Mouse (Mus musculus): ENCODE data around the gene Xpnpep1.

Xpnpep1 gene

DNA sequence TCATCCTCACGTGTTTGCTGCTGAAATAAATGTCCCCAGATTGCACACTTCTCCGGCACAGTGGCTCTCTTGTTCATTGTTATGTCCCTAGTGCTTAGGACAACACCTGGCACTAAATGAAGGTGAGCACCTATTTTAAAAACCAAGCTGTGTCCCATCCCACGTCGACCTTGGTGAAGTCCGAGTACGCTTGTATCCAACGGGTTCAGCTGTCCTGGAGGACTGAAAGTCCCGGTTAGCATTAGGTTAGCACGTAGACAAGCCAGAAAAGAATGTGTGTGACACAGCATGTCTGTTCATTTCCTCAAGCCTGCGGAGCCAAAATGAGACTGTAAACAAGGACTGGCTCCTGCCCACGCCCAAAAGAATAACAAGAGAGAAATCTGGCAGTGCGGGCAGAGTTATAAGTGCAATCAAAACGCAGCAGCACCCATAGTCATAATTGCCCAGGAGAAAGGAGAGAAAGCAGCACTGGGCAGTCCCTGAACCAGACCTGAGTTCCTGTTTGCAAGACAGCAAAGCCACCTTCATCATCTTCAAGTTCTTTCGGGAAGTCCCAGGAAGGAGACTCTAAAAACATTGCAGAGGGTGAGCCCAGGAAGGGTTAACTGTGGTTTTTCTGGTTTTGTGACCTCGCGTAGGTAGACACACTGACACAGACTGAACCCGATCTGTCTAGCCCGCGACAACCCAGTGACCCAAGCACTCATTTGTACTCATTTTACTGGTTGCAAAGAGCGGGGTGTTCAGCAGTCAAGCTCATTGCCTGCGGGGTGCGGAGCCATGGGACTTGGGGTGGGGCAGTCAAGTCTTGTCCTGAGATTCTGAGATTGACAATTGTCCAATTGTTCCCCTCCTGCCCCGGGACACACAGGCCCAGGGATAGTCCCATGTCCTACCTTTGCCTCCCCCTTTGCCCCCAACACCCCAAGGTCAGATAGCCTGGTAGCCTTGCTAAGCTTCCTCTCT is at the start of gene Xpnpep1:
Gene Xpnpep1, minus strand, starts transcription at position 51 of the 969 bp plus-strand sequence.
- DNase-seq (ENCODE audit: inconsistent age in 2 of 2, low spot score in 1 of 2) = peak in 1 of 2 experiments; percentile 36

DNA sequence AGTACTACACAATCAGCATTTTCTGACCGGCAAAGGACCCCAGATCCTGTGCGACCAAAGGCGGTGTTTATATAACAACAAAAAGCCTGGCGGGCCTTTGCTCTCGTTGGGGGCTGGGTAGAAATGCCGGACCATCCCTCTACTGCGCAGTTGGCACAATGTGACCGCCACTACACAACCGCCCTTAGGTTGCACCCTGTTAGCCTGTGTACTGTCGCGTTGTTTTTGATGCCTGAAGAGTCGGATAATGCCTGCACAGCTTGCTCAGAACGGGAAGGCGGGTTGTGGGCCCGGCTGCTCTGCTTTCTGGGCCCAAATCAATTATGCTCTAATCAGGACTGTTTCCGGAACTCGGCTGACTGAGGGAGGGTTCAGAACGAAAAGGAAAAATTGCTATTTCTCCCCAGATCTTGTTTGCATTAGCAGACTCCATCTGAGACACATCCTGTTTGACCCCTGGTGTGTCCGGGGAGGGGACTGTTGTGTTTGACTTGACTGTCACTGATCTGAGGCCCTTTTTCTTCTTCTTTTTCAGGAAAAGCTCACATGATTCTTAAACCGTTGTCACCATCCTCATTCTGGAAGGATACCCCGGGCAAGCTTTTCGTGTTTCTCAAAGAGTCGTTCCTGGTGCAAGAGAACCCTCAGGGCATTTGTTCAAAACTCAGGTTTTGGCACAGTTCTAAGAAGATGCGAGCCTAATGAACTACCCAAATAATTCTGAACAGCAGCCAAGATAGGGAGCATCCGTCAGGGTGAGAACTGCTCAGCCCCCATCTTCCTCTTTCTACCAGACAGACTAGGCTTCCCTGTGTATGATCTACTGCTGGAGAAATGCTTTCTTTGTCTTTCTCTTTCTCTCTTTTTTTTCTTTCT is 47.5 kb upstream of the Xpnpep1 start:
- DNase-seq (ENCODE audit: inconsistent age in 2 of 2, low spot score in 1 of 2) = peak in 1 of 2 experiments; percentile 53

DNA sequence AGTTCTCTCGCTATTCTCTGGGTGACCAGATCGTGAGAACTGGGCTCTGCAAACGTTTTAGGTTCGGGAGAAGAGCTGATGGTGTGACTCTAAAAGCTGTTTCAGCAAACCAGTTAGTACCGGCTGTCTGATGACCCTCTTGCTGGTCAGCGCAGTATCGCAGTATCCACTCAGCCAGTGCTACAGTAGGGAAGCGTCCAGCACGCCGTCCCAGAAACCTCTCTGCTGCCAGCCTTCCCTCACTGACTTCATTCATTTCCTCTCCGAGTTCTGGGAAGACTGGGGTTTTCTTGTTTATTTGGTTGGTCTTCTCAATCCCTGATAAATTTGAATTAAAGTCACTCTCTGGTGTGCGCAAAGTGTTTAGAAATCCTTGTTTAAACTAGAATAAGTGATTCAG is 46.8 kb upstream of the Xpnpep1 start:
- peak in 1 of 2 experiments; percentile 42 for DNase-seq (ENCODE audit: inconsistent age in 2 of 2, low spot score in 1 of 2)

DNA sequence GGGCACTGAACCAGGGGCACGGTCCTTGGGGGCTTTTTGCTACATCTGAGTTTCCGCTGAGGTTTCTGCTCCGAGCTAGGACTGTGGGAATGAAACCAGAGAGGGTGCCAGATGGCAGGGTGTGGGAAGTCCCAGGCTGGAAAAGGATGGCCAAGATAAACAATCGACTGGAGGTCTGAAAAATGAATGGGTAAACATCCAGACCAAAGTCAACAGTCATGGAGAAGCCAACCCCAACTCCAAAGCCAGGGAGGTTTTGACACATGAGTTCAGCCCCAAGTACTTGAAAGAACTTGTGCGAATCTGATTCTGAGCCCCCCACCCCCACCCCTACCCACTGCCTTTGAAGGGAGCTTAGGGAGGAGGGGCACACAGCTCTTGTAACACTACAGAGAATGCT is 44.7 kb upstream of the Xpnpep1 start:
- peak in 1 of 2 experiments; percentile 56 for DNase-seq (ENCODE audit: inconsistent age in 2 of 2, low spot score in 1 of 2)

DNA sequence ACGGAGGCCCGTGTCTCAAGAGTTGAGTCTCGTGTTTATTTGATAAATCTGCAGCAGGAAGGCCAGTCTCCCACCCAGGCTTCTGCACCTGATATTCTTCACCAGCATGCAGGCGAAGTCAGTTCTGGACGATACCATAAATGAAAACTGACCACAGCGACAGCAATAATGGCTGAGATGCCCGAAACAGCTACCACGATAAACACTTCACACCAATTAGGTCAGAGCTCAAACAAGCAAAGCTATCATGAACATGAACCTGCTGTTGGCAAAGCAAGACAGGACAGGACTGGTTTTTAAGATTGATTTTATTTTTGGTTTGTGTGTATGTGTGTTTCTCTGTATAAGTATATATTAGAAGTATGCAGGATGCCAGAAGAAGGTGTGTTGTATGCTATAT is 42.8 kb upstream of the Xpnpep1 start:
- DNase-seq (ENCODE audit: inconsistent age in 2 of 2, low spot score in 1 of 2) = no peak

DNA sequence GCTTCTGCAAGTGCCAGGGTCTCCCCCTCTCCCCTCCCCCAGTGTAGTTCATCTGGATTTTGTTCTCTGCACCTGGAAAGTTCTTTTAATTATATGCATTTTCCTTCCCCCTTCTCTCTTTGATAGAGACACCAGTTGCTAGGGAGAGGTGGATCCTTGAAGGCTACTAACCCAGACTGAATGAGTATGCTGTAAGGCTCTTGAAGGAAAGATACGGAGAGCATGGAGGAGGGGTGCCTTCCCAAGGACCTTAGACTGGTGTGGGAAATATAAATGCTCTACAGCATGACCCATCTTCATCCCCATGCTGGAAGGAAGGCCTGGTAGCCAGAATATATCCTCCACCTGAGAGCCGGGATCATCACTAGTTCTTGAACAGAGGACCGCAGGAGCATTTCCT is 41.3 kb upstream of the Xpnpep1 start:
- no peak for DNase-seq (ENCODE audit: inconsistent age in 2 of 2, low spot score in 1 of 2)

DNA sequence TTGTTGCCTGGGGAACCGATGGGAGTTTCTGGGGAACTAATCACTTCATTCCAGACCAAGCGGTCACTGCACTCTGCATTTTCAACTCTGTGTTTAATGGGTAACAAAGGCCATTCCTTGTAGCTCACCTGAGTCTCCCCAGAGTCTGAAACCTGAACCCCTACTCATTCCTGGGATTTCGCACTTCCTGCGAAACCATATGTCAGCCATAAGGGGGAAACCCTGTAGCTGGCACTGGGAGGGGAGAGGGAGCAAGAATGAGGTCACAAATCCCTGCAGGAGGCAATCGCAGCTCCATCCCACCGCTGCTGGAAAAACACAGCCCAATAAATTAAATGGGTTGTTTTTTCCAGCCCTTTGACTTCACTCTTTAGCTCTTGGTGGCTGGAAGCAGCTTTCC is 40.9 kb upstream of the Xpnpep1 start:
- no peak for DNase-seq (ENCODE audit: inconsistent age in 2 of 2, low spot score in 1 of 2)

DNA sequence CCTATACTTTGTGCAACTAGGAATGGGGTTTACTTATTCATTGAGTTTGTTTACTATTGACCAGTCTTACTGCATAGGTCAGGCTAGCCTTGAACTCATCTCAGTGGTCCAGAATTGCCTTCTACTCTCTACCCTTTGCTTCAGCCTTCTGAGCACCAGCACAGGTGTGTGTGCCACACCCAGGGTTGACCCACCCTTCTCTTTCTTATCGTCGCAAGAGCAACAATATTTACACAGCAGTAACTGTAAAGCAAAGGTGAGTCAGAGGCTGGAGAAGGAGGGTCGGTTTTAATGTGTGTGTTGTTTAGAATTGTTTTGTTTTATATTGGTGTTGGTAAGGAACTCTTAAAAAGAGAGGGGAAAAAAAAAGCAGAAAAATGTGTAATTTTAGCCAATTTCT is 40.5 kb upstream of the Xpnpep1 start:
- no peak for DNase-seq (ENCODE audit: inconsistent age in 2 of 2, low spot score in 1 of 2)

DNA sequence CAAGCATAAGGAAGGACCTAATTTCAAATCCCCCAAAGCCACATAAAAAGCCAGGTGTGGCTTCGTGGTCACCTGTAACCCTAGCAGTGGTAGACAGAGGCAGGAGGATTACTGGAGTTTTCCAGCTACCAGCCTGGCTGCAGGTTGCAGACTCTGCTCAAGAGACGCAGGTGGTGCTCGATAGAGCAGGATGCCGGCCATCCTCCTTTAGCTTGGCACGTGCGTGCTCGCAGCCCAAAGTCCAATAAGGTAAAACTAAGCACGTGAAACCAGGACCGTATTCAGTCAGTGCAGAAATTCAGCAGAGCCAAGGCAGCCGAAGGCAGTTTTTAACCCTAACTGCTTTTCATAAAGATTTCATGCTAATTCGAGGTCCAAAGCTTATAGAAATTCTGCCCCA is 40.0 kb upstream of the Xpnpep1 start:
- DNase-seq (ENCODE audit: inconsistent age in 2 of 2, low spot score in 1 of 2) = no peak

DNA sequence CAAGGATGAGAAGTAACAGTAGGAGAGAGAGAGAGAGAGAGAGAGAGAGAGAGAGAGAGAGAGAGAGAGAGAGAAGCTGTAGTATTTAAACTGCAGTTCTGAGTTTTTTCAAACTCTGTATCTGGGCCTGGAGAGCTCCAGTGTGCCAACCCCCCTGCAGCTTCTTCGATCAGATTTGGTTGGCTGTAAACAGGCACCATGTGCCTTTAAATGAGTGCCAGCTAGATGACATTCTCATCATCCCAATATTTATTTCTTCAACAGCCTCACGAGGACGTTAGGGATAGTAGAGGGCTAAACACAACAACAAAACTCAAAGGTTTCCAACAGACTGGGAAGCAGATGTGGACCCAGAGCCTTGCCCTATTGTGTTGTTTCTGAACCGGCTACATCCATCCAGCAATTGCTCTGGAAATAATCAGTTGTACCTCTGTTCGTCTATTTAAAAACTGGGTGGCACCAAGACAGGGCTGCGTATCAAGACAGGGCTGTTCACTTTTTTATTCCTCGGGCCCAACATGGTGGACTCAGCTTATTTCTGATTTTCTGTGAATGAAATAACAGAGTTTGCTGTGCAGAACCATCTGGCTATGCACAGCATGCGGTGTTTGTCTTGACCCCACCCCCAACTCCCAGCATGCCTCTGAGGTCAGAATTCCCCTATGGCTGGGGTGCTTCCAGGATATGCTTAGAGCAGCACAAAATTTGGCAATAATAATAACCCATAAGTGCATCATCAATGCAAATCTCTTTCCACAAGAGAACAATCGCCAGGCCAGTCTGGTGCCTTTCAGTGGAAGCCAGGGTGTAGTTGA is 38.5 kb upstream of the Xpnpep1 start:
- DNase-seq (ENCODE audit: inconsistent age in 2 of 2, low spot score in 1 of 2) = no peak

DNA sequence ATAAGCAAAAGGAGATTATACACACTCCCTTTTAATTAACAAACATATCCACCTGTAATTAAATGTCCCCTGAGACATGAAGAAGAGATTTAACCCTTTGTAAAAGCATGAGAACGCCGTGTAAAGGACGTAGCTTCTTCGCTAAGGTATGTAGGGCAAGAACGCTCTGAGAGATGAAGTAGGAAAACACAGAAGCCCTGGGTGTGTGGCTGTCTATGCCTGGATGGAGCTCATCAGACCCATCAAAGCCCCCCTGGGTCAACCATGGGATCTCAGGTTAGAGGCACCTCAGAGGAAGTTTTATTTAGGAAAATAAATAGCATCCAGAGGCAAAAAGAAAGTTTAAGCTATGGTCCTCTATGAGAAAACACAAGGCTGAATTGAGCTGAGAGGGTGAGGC is 37.3 kb upstream of the Xpnpep1 start:
- no peak for DNase-seq (ENCODE audit: inconsistent age in 2 of 2, low spot score in 1 of 2)

DNA sequence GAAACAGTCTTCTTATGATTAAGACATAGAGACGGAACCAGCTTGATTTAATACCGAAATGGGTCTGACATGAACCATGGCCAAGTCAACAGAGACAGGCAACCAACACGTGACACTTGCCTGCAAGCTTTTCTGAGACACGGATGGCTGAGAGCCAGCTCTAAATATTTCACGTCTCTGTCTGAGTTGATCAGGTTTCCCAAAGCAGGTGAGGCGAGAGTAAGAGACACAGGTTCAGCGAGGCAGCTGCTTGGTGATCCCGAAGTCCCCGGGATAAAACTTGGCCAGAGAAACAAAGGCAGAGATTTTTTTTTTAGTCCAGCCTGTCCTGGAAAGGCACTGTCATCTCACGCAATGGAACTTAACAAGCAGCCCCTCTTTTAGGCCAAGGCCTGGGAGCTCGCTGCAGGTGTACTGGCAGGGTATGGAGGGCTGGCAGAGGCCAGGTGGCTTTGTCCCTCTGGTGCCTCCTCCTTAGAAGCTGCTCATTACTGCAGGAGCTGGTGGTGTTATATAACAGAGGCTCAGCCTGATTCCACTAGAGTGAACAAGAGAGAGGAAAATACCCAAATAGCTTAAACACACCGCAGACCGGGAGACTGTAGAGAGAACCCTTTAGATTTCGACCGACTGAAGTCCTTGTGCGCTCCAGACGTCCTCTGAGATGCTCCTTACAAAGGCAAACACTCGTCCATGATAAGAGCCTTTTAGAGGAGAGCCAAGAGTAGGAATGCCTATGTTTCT is 36.4 kb upstream of the Xpnpep1 start:
- DNase-seq (ENCODE audit: inconsistent age in 2 of 2, low spot score in 1 of 2) = peak in 1 of 2 experiments; percentile 46

DNA sequence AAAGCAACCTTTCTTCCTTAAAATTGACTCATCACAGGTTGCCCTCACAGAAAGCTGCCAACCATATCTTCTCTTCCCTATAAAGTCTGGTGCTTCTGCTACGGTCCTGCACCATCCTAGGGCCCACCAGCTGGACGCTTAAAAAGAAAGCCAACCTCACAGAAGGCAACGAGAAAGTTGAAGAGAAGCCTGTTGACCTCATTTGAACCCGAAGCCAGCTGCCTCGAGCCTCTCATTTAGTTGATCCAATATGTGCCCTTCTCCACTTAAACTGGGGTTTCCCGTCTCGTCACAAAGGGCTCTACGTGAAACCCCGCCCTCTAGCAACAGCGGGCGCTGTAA is 35.9 kb upstream of the Xpnpep1 start:
- no peak for DNase-seq (ENCODE audit: inconsistent age in 2 of 2, low spot score in 1 of 2)

DNA sequence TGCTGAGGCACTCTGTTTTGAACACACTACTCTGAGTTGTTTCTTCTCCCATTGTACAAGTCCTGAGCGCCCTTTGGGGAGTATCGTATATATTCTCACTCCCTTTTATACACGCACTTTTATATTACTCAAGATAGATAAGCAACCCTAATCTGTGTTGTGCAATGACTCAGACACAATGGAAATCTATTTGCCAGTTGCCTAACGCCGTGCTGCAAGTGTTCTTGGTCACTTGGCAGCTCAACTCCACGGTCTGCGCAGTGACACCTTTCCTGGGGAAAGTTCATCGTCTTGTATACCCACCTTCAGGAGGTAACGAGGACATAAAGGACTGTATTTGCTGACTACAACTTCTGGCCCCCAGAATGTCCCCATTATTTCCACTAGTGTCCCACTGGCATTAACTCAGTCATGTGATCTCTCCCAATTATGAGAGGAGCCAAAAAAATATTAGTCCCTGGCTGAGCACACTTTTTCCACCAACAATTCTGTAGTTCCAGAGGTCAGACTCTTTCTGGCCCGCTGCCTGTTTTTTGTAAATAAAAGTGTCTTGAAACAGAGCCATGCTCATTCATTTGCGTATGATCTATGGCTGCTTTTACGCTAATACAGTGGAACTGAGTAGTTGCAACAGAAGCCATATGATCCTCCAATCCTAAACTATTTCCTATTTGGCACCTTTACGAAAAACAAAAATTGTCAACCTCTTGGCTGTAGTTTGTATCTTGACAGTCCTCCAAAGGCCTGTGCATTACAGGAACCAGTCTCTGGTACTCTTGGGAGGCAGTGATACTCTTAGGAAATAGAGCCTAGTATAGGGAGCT is 35.1 kb upstream of the Xpnpep1 start:
- peak in 1 of 2 experiments; percentile 70 for DNase-seq (ENCODE audit: inconsistent age in 2 of 2, low spot score in 1 of 2)

DNA sequence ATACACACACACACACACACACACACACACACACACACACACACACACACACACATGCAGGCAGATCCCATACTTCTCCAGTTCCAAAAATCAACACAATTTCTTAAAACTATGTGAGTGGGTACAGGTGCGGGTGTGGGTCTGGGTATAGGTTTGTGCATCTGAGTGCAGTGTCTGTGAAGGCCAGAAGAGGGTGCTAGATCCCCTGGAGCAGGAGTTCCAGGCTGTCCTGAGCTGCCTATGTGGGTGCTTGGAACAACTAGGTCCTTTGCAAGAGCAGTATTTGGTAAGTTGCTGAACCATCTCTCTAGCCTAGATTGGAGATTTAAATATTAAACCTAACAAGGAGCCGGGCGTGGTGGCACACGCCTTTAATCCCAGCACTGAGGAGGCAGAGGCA is 33.5 kb upstream of the Xpnpep1 start:
- DNase-seq (ENCODE audit: inconsistent age in 2 of 2, low spot score in 1 of 2) = no peak

DNA sequence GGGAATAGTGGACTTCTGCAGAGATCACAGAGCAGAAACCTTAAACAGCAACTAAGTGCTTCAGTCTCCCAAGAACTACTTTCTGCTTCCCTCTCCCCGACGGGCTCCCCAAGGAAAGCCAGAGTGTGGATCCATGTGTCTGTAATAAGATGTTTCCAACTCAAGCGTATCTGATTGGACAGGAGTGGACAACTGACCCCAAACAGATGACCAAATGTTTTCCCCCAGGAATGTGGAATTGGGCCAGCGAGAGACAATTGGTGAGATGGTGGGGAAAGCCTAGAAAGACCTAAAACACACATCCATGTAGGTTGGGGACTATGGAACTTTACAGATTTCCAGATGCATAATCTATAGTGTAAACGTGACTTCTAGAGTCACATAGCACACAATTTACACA is 32.4 kb upstream of the Xpnpep1 start:
- no peak for DNase-seq (ENCODE audit: inconsistent age in 2 of 2, low spot score in 1 of 2)

DNA sequence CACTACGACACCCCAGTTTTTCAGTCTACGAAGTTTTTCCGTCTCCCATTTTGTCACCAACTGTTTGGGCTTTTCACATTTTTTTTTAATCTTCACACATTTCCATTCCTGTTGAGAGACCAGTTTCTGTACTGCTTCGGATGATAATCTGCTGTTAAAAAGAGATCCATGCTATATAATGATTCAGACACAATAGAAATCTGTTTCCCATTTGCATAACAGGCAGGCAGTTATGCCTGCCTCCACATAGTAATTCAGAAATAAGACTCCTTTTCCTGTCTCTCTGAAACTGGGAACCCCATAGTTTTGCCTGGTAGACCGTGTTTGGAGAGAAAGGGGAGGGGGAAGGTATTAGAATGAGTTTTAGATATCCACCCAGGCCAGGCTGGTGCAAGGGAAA is 31.6 kb upstream of the Xpnpep1 start:
- no peak for DNase-seq (ENCODE audit: inconsistent age in 2 of 2, low spot score in 1 of 2)

DNA sequence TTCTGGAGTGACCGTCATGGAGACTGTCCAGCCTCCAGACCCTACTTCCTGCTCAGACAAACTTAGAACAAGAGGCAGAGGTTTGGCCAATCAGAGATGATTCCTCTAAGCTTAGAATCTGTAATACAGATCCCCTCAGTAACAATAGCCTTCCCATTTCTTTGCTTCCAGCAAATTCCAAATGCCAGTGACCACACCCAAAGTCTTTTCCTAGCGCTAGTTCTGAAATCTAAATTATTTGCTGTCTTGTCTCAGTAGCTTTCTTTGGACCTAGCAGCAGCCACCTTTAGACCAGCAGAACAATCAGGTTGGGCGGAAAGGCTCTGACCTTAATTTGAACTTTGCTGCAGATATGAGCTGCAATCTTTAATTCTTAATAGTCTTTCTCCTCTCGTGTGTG is 30.9 kb upstream of the Xpnpep1 start:
- DNase-seq (ENCODE audit: inconsistent age in 2 of 2, low spot score in 1 of 2) = no peak

DNA sequence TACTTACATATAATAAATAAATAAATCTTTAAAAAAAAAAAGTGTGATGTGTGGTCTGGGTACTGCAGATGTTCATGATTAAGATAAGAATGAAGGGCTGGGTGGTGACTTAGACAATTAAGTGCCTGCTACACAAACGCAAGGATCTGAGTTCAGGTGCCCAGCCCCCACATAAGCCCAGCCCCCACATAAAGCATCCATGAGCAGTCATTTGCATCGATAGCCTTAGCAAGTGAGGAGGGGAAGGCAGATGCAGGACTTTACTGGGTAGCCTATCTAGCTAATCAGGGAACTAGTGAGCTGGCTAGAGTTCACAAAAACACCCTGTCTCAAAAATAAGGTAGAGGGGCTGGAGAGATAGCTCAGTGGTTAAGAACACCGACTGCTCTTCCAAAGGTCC is 29.4 kb upstream of the Xpnpep1 start:
- no peak for DNase-seq (ENCODE audit: inconsistent age in 2 of 2, low spot score in 1 of 2)

DNA sequence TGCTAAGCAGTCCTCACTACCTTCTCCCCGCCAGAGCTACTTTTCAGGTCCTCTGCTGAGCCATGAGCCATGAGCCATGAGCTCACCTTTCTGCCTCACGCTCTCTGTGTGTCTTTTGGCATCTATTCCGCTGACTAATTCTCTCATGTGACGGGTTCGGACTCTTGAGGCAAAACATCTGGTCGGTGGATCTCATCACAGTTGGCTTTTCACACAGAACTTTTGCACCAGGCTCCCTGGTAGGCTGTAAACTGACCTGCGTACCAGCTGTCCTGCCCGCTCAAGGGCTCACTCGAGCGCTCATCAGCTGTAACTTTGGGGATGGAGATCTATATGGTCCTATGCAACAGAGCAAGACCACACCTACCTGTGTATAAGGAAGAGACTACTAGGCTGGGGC is 26.9 kb upstream of the Xpnpep1 start:
- peak in 1 of 2 experiments; percentile 61 for DNase-seq (ENCODE audit: inconsistent age in 2 of 2, low spot score in 1 of 2)

Data from adrenal gland, adult (tissue).